Mouse (Mus musculus) heart, postnatal 10 days (tissue): ENCODE data around the gene S100pbp. TPM values are rescaled to one million over a fixed set of nuclear protein-coding genes. Genes with fewer than 3 reads are reported as not detected.

Experiments used
- DNase-seq, 2 experiments: peaks; one replicate each; pipeline ENCODE4 v3.0.0; 2021
- intact Hi-C: fragments of 180-260 bp; cut with DNase I; formaldehyde crosslinking; loops from one replicate; pipeline ENCODE4 v1.15.1; 2025
- total RNA-seq, 2 experiments: library from RNA; stranded (reverse); gene quantifications; 2 replicates each; pipeline ENCODE4 v1.2.3; 2021

Gene S100pbp
- total RNA-seq, 2 experiments from 2014 or later, result 18.0 to 21.7 TPM

DNA sequence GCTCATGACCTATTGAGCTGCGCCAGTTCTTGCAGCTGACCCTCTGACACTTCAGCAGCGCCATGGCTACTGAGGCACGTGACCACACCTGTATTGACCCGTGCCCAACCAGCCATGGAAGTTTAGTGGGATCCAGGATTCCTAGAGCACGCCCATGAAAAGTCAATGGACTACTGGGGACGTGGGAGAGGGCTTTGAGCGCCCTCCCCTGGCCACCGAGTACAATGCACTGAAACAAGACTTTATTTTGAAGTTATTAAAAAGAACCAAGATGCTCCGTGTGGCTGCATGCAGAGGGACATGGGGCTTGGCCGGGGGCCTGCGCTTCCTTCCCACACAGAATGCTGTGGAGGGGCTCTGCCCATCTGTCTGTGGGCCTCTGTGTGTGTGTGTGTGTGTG, 78.2 kb downstream of the S100pbp start:
- no peak for DNase-seq
- intact Hi-C loops, result no loop called here

DNA sequence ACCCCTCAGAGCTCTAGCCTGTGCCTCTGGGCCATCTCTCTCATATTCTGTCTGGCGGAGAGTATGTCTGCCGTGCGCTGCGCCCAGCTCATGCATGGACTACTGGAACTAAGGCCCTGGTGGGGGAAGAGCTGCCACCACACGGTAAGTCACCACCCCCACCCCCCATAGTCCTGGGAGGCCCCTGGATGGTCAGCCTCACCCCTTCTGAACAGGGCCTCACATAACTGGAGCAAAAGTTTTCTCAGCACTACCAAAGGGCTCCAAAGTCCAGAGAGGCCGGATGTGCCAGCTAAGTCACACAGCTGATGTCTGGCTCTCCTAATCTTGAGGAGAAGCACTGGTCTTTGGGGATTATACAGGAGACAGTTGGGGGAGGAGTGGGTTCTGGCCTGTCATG, 78.7 kb downstream of the S100pbp start:
- no peak for DNase-seq
- intact Hi-C loops, result no loop called here

DNA sequence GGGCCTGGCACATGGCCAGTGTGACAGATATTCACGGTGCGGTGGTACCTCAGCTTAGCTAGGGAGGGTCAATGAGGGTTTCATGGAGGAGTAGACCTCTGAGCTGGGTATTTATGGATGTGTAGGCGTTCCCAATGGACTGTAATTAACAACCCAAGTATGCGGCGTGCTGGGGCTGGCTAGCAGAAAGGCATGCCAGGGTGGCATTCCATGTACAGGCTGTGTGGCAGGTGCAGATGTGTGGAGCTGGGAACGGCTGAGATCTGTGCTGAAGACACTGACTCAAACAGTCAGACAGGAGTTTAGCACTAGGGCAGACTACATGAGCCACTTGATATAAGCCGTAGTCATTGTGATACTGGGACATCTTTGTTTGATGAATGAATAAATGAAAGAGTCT, 80.9 kb downstream of the S100pbp start:
- intact Hi-C loops, result no loop called here
- no peak for DNase-seq

DNA sequence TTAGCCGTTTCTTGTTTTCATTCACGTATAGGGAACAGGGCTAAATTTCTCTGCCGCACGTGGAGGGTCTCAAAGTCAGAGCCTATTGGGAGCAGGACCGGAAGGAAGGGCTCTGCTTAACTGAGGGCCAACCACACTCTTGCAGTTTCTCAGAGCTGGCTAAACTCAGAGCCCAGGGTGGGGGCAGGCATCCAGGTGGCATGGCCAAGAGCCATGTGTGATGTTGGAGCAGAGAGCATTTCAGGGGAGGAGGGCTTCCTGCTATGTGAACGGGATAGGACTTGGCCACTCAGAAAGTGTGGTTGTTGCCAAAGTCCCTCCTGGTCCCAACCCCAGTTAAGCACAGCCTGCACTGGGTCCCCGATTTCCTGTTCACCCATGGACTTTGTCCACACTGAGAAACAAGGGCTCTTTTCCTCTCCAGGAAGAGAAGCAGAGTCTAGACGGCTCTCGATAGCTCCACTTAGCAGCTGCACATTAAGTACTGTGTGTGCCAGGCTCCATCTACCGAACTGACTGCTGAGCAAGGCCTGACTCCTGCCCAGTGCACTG, 82.1 kb downstream of the S100pbp start:
- no peak for DNase-seq
- intact Hi-C loops, result no loop called here

DNA sequence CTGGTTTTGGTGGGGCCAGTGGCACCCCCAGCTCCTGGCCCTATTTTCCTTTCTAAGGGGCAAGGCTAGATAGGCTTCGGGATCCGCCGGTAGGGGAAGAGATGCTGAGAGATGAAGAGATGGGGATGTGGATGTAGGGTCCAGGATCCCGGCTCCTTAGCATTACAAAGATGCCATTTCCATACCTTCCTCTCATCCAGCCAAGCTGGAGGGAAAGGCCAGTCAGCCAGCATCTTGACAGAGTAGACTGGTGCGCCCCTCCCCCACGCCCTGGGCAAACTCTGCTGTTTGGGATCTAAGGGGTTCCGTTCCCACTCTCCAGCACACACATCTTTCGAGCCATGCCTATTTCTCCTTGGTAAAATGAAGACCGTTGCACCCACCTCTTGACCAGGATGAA, 83.5 kb downstream of the S100pbp start:
- no peak for DNase-seq

DNA sequence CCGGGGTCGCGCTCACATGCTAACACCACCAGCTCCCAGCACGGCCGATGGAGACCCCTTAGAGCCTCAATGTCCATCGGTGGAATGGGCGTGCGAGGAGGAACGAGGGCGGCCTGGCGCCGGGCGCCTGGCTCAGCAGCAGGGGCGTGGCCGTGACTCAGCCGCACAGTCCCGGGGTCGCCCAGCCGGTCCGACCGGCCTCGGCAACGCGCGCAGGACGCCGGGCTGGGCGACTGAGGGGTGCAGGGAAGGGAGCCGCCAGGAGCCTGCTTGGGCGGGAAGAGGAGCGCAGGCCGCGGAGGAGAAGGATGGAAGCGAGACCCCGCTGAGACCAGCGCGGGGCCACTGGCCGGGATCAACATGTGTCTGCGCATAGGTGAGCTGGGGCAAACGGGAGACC, 84.2 kb downstream of the S100pbp start, which contains the start of gene Tmem54:
TSS of gene Tmem54 (plus strand) at position 193 of the 400 bp plus-strand sequence.
- DNase-seq, result no peak
- intact Hi-C loops, result no loop called here

More for the DNA sequence above, 83.5 kb downstream of the S100pbp start:
- intact Hi-C loops, result no loop called here

DNA sequence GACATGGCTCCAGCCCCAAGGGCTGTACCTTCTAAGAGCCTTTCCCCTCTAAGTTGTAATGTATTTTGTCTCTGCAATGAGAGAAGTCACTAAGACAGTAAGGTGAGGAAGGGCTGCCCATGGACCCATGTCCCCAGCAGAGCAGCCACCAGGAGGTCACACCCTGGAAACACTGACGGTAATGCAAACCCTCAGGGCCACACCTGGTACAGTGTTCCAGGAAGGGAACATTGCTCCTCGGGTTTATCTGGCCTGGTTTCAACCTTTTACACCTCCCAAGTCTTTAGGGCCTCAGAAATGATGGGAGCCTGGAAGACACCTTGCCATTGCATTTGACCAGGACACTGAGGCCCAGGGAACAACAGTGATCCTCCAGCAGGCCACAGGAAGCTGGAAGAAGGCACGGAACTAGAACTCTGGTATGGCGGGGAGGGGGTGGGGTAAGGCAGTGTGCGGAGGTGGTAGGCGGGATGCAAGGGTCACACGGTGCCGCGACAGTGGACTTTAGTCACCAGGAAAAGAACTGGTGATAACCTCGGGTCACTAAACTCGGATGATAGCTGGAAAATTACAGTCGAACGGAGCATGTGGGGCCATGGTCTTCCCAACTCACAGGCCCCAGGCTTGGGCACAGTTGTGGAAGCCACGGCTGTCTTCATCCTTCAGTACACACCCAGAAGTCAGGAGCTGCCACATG, 87.2 kb downstream of the S100pbp start:
- DNase-seq, result no peak

More for the DNA sequence above, 87.2 kb downstream of the S100pbp start:
- intact Hi-C loops, result no loop called here

Other genes starting within 250 kb of the S100pbp start
- gene Azin2, start 227.3 kb downstream of the S100pbp start, total RNA-seq, result 1 to 10 TPM; 5.8 to 6.0 TPM
- 10 to 100 TPM; 91.3 to 93.4 TPM for gene Ak2, start 197.8 kb downstream of the S100pbp start, total RNA-seq
- 10 to 100 TPM; 20.9 to 22.2 TPM for gene Rnf19b, start 131.5 kb downstream of the S100pbp start, total RNA-seq
- gene Tmem54, start 84.2 kb downstream of the S100pbp start, total RNA-seq, result not detected
- gene Hpca, start 67.7 kb downstream of the S100pbp start, total RNA-seq, result under 1 TPM in 1 of 2 experiments, not detected in 1; 0.47 TPM
- gene Fndc5, start 52.7 kb downstream of the S100pbp start, total RNA-seq, result 100 to 1,000 TPM; 162 to 167 TPM
- gene Yars, start within 50 bp of the S100pbp start, total RNA-seq, result 10 to 100 TPM; 38.8 to 39.2 TPM
- gene C77080, start 71.7 kb upstream of the S100pbp start, total RNA-seq, result 1 to 10 TPM; 4.9 to 5.9 TPM
- gene Sync, start 97.9 kb upstream of the S100pbp start, total RNA-seq, result 10 to 100 TPM; 13.4 TPM
- 100 to 1,000 TPM; 134 to 137 TPM for gene Rbbp4, start 145.6 kb upstream of the S100pbp start, total RNA-seq
- 10 to 100 TPM; 21.9 to 22.1 TPM for gene Zbtb8os, start 146.0 kb upstream of the S100pbp start, total RNA-seq
- 1 to 10 TPM; 5.9 to 7.1 TPM for gene Zbtb8a, start 188.4 kb upstream of the S100pbp start, total RNA-seq